Mouse (Mus musculus): Measurements from ENCODE around the gene Ispd. TPM values are rescaled to one million over a fixed set of nuclear protein-coding genes. Genes with fewer than 3 reads are reported as not detected.
A peak's percentile ranks its signal among the peaks of the same experiment; 100 is the strongest.
"Not testable (repeated sequence)": the region's sequence is repeated elsewhere in the genome, so short reads cannot be mapped to it uniquely, and the experiment has no call there.

Gene Ispd
- total RNA-seq (2021) = 7.4 and 9.8 TPM in 2 replicates
- long read RNA-seq, transcript Ispd-201 (10 exons, 2,690 nt) = major isoform, 12 of 16 reads
- long read RNA-seq, partial matches to known transcripts = 1 of 16 reads
- long read RNA-seq, other reads (novel, unspliced or antisense) = 0 of 16 reads

DNA sequence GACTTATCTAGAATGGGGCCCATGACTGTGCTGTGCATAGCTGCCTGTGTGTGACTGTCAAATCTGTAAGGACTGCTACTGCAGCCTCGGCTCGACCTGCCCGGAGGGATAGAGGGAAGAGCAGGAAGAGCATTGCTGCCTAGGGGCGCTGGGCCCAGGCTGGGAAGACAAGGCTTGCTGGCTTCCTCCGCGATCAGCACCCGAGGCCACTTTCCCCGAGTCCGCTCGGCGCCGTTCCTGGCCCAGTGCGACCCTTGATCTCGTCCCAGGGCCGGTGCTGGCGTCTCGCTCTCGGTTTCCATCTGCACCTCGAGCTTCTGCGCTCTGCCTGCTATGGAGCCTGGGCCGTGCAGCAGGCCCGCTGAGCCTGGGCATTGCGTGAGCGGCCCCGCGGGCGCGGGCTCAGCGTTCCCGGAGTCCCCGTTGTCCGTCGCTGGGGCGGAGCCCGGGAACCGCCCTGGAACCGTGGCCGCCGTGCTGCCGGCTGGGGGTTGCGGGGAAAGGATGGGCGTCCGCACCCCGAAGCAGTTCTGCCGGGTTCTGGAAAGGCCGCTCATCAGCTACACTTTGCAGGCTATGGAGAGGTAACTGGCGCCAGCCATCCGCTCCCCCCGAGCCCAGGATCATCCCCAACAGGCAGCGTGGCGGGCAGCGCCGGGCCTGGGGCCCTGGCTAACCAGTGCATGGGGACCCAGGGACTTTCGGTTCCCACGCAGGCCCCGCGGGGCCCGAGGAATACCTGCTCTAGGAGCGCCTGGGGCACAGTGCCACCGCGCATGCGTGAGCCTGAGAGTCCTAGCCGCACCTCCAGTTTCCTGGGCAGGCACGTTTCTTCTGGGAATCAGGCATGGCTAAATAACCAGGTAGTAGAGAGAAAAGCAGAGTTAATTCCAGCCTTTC is at the start of gene Ispd, which contains the start of gene D630036H23Rik:
Gene Ispd, plus strand, starts transcription at position 10 of the 900 bp plus-strand sequence.
Gene D630036H23Rik, minus strand, starts transcription at position 741 of the 900 bp plus-strand sequence.
- DNase-seq = peak; percentile 91

DNA sequence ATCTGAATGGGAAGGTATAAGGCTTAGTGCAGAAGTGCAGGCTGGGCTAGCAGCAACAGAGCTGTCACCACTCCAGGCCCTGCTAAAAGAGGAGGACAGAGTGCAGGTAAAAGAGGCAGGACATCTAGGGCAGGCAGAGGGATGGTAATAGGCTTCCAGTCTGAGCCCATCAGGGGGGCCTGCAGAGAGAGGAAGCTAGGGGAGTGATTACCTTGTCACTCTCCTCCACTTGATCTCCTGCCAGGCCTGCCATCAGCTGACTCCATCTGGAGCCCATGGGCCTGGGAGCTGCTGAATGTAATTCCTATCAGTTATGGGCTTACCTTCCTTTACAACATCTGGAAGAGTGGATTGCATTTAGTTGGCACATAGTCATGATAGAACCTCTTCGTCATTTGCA is 48.6 kb upstream of the Ispd start:
- DNase-seq = no peak

DNA sequence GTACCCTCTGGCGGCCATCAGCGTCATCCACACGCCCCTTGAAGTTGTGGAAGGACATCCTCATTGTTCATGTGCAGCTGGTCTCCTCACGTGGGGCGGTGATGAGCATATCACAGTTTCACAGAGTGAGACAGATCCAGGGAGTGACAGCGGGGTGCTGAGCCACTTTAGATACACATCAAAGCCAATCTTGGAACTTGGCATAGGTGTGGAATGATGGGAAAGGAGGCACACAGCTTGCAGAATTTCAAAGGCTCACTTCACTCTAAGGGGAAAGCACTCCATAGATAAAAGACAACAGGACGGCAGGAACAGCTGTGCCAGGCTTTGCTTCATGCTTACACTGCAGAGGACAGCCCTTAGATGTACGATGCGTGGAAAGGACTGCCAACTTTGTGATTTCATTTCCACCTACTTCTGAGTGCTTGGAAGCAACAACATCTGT is 47.4 kb upstream of the Ispd start:
- no peak for DNase-seq

DNA sequence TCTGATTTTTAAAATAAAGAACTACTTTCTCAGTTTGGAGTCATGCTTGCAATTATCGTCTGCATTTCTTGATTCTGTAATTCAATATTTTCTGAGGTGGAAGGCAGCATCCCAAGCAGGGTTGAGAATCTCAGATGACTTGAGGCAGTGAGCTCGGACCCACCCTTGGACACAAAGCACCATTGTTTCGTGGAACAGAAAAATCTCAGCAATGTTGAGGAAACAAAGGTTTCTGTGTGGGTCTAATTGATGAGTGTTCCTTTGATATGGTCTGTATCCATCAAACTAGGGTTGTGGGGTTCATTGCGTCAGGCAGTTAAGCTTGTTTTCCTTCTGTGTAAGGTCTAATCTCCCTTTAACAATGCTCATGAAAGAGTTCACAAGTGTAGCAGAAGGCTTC is 37.1 kb upstream of the Ispd start:
- DNase-seq = no peak

DNA sequence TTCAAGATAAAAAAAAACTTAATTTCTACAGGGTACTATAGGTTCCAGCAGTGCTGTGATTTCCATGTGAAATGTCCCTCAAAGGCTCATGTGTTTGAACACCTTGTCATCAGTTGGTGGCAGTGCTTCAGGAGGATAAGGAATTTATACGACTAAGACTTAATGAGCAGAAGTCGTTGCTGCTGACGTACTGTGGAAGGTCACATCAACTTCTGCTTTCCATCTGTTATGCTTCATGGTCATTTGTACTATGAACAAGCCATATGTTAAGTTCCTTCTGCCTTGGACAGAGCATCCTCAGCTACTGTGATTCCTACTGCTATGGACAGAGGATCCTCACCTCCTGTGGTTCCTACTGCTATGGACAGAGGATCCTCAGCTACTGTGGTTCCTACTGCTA is 21.2 kb upstream of the Ispd start:
- no peak for DNase-seq

DNA sequence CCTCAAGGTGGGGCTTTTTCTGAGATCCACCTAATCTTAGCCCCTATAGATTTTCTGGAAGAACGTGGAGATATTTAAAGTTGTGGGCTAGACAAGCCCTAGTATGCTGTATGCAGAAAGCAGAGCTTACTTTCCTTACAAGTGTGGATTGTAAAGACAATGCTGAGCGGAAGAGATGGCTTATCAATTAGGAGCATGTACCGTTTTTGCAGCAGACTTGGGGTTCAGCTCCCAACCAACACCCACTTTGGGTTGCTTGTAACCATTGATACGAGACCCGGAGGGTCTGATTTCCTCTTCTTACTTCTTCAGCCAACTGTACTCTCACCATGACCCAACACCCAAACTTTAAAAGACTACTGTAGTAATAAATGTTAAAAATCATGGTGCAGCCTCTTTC is 20.6 kb upstream of the Ispd start:
- DNase-seq = no peak

DNA sequence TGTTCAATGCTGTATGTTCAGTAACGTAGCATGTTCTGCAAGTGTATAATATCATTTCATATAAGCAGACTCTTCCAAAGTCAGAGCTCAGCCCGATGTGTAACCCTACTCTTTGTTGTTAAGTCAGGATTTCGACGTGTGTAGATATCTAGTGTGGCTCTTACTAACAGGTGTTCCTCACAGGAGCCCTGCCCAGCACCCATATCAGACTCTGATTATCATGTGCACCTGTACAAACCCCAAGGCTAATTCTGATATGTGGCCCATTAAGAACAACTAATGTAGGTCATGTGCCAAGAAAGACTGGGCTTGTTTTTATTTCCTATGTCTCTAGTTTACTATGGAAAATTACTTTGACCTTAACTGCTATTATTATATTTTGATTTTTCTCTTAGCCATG is 17.2 kb upstream of the Ispd start:
- no peak for DNase-seq

DNA sequence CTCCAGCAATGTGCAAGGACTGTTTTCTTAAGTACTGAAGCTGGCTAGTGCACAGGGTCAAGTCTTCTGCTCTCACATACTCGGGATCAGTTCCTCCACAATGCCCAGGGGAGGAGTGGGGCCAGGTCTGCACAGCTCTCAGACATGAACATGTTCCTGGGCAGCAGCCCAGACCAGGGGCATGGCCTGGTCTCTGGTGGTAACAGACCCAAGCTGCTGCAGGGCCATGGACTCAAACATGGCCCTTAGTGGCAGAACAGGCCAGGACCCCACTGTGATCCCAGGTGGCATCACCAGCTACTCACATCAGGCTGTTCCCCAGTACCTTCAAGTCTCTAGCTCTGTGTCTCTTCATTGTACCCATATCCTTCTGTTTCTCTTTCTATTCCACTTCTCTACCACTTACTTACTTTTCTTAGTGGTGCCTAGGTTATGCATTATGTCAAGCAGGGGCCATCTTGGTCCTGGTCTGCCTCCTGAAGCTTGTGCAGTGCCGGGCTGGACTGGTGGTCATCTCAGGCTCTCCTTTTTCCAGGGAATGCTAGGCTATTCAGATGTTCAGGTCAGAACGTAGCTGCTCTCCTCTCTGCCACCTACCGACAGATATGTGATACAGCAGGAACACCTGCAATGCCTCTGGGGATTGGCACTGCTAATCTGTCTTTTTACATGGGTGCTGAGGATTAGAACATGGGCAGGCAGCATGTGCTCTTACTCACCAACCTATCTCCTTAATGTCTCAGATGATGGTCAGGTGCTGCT is 7.8 kb upstream of the Ispd start:
- DNase-seq = no peak

DNA sequence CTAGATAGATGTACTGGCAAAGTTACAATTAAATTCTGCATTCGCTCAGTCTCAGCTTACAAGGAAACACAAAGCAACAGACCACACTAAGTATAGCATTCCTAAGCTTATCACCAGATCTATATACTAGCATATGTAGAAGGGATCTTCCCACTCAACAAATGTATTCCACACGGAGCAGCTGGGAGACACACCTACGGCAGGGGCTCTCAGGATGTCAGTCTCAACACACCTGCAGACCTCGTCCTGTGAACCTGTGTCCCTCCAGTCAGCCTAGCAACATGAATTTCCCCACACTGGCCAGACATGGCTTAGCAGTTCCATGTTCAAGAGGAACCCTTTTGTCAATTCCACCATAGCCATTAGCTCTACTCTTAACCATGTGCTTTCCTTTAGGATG is 4.9 kb upstream of the Ispd start:
- not testable (repeated sequence) for DNase-seq

DNA sequence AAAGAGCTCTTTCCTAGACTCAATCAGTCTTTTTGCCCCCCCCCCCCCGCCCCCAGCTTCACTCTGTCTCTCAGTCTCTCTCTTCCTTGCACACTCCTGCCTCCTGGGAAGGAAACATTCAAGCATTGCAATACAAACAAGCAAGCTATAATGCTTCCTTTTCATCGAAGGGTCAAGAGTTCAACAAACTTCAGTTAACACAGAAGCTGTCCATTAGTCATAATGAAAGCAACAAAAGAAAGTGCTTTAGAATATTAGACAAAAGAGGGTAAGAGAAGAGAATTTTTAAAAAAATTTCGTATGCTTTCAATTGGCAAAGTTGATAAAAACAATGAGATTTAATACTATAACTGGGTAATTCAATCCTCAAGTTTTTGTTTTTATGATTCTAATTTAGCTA is 996 bp upstream of the Ispd start:
- no peak for DNase-seq

DNA sequence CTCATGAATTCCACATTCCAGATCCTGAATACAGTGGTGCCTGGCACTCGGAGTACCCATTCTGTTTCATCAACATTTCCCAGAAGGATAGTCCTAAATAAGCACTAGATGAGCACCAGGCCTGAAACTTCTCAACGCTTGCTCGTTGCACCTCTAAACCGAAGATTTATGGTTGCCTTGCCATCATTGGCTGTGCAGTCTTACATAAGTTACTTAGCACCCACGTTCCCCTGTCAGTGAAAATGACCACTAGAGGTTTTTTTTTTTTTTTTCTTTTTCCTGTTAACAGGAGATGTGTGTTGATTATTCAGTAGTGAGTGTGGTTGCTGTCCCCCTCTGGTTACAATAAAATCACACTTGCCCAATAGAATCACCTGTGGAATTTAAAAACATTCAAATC is 444 bp upstream of the Ispd start:
- no peak for DNase-seq

DNA sequence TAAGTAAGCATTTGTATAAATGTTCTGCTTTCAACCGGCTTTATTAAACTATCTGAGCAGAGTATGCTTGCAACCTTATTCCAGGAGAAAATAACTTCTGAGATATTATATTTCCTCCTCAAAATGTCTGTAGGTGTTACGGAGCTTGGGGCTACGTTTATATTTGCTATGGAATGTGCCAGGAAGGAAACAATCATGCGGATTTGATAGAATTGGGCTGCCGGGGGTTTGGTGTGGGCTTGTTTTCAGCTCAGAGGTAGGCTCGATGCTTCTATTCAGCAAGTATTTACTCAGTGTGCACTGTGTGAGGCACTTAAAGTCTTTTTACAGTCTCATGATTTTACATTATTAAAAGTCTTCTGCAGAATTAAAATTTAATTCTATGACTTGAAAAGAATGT is 4.1 kb downstream of the Ispd start:
- no peak for DNase-seq

DNA sequence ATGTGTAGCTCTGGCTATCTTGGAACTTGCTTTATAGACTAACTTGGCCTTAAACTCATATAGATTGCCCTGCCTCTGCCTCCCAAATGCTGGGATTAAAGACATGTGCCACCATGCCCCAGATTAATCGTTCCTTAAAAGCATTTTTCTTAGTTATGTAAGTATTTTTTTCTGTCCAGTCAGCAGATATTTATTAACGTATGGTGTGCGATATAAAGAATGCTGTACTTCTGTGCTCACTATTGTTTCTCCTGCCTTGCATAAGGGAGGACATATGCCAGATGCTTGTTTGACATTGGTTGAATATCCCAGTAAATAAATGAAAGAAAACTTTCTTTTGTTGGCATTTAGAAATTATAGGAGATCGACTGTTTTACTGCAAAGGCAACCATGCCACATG is 5.7 kb downstream of the Ispd start:
- DNase-seq = no peak

DNA sequence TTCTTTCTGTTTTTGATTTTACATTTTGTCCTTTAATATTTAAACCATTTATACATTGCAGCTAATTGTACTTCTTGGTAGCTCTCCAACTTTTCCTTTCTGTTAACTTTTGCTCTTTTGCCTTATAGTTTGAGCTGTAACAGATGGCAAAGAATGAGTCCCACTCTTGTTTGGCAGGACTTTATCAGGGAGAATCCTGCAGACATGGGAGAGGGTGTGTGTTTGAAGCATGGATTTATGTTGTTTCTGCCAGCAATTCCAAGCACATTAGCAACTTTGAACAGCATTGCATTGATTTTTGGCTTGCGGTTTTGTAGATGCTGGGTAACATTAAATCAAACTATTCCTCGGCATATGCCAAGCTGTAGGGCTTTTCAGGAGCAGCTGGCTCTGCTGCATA is 13.9 kb downstream of the Ispd start:
- no peak for DNase-seq

DNA sequence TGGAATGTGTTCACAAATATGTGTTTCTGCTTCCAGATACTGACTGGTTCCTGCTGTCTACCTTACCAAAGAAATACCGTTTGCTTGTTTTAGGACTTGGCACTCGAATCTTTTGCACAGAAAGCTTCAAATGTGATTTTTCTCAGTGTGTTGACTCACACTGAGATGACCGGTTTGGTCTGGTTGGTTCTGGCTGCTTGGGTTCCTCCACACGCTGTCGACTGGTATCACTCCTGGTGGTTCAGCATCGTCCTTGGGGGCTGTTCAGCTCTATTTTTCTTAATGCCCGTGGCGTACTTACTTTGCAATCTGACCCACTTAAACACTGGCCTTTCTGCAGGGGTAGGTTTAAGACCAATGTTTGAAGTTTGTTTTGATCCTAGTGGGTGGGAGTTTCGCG is 42.4 kb downstream of the Ispd start:
- no peak for DNase-seq

DNA sequence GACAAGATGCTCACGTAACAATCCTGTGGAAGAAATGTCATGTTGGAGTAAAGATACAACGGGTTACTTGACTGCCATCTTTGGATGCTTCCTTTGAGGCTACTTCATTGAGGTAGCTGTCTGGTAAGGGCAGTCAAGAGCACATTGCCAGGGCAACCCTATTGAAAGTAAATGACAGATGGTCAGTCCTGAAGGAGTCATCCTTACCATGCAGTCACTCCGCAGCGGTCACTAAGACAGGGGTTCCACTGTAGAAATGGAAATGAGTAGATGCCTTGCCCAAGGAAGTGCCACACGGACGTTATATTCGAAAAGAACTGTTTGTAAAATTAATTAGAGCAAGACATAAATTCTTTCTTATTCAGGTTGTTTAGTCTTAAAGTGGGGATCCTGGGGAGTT is 44.0 kb downstream of the Ispd start:
- no peak for DNase-seq

DNA sequence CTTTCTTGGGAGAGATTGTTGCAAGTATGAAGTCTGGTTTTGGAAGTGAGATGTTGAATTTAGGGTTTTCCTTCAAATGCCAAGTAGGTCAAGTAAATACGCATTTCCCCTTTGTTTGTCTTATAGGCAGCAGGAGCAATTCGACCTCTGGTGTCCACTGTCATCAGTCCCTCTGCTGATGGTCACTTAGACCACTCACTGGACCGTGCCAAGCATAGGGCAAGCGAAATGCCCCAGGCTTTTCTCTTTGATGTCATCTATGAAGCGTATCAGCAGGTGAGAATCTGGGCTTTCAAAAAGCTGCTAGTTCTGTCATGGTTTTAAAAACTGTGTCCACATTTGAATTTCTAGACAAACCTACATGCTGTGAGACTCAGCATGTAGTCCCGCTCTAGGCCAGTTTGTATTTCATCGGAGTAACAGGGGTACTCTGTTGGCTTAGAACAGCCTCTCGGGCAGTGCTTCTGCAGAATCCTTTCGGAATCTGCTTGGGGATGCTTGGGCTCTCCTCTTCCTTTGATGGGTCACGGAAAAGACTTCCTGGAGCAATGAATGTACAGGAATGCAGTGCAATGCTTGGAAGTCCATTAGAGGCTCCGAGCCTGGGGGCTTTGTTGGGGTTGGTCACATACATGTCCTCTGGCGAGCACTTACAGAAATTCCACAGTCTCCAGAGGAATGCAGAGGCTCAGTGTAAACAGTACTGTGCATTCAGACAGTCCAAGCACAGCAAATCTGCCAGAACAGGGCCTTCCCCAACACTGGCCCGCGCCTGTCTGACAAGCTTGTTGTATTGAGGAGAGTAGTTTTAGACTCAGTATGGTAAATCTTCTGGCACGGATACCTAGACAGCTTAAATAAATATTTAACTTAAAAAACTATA is 45.2 kb downstream of the Ispd start:
- no peak for DNase-seq

DNA sequence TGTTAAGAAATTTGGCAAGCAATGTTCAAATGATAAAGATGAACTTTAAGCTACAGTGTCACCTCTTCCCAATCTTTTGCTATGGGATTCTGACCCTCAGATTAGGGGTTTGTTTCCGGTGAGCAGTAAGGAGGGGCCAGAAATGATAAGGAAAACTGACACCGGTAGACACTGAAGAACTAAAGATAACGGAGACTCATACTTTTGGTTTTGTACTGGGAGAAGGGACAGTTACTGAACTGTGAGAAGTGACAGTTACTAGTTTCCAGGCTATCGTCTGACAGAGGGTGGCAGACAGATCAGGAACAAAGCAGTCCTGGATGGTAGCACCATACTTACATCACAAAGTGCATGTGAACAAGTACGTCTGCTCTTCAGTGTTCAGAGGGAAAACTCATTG is 55.7 kb downstream of the Ispd start:
- no peak for DNase-seq

DNA sequence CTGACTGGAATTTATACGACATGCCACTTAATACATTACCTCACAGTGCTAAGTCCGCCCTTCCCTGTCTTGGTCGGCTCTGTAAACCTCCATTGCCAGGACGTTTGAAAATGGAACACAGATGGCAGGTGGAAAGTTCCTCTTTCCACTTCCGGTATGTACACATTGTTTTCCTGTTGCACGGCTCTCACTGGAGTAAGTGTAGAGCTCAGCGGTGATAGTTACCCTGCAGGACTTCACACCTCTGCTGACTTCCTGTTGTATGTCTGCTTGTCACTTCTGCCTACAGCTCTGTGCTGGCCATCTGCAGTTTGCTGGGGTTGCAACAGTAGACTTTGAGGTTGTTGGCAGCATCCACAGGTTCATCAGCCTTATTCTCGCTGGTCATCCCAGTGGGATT is 58.1 kb downstream of the Ispd start:
- DNase-seq = no peak

DNA sequence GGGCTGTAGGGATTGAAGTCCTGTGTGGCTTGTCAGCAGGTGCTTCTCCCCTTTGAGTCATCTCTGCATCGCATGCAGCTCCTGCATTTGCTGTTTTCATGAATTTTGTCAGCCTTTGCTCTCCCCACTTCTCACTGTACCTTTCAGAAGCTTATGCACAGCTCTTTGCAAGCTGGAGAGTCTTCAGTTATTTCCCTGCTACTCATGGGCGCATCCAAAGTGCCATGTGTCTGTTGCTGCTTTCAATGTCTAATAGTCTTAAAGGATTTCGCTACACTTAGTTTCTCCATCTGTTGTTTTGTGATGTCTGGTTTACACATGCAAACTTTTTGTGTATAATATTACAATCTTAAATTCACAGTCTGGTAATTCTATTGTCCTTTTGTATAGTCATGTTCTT is 74.8 kb downstream of the Ispd start:
- DNase-seq = no peak

DNA sequence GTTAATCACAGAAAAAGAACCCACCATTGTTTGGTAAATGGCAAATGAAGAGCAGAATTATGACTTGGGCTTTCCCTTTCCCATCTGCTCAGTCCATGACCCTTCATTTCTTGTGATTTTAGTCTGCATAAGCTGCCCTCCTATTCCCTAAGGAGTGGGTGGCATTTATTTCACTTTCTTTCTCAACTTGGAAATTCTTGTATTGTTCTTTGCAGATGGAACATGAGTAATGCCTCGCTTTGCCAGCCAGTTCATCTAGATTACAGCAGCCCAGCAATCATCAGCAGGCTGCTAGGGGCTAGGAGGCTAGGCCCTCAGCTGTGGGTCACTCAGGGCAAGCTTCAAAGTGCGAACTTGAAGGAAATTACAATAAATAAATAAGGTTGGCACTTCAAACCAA is 76.5 kb downstream of the Ispd start:
- DNase-seq = no peak
